Mouse (Mus musculus) fat pad, adult 2 months (tissue): Measurements from ENCODE around the gene Atp6v1b1.
"Not testable (repeated sequence)": the region's sequence is repeated elsewhere in the genome, so short reads cannot be mapped to it uniquely, and the experiment has no call there.

Experiments used
- DNase-seq: peaks from one replicate; pipeline ENCODE4 v3.0.0-alpha.2; 2011; ENCODE audit warnings: low read depth, low spot score; ENCODE audit errors: extremely low read depth

The Atp6v1b1 gene

GRCm38 (mm10) chr6:83775638-83776293 is 33.0 kb downstream of the Atp6v1b1 start, which contains the start of gene Tex261:
Gene Tex261 (minus strand): TSS chr6:83775813.
- DNase-seq, result peak; percentile 62

DNA sequence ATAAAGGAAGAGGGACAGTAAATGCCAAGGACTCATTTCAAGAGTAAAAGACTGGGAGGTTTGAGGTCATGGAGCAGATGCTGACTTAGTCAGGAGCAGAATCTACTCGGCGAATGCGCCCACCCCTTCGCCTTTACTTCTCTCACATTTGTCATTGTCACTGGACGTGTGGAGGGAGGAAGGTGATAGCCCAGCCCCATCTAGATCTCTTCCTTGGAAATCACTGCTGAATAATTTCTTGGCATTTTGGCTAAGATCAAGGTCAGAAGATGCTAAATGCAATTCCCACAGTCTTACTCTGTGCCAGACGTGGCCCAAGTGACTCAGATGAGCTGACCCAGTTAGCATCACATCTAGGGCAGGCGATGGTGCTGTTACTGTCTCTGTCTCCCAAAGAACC is 35.5 kb downstream of the Atp6v1b1 start:
- no peak for DNase-seq

DNA sequence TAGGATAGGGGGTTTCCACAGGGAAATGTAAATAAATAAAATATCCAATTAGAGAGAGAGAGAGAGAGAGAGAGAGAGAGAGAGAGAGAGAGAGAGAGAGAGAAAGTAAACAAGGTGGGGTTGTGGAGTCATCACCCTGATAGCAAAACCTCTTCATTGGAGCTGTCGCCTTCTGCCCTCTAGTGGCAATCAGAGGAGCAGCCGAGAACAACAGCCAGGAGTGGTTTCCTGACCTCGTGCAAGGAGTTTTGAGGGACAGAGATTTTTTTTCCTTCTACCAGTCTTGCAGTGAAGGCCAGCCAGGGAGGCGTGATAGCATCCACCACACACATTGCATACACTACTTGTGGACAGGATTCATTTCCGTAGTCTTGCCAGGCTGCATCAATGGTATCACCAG is 36.2 kb downstream of the Atp6v1b1 start:
- DNase-seq, result no peak

GRCm38 (mm10) chr6:83786426-83786825 is 43.6 kb downstream of the Atp6v1b1 start:
- no peak for DNase-seq

DNA sequence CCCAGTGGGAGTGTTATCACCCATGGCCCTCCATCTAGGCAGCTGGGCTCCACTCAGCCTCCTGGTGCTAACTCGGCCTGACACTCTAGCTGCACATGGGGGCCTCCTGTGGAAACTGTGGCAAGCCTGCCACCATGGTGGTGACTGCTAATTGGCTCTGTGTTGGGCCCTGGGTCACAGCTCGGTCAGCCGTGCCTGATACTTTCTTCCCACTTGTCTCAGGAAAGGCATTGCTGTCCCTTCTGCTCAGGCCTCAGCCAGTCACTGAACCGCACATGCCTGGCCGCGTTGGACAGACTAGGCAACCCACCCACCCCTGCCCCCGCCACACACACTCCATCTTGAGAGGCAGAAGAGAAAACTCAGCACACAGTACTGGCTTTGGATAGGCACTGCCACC is 45.8 kb downstream of the Atp6v1b1 start:
- no peak for DNase-seq

GRCm38 (mm10) chr6:83790533-83790932 is 47.7 kb downstream of the Atp6v1b1 start:
- not testable (repeated sequence) for DNase-seq

GRCm38 (mm10) chr6:83791251-83791890 is 48.6 kb downstream of the Atp6v1b1 start:
- DNase-seq, result no peak

DNA sequence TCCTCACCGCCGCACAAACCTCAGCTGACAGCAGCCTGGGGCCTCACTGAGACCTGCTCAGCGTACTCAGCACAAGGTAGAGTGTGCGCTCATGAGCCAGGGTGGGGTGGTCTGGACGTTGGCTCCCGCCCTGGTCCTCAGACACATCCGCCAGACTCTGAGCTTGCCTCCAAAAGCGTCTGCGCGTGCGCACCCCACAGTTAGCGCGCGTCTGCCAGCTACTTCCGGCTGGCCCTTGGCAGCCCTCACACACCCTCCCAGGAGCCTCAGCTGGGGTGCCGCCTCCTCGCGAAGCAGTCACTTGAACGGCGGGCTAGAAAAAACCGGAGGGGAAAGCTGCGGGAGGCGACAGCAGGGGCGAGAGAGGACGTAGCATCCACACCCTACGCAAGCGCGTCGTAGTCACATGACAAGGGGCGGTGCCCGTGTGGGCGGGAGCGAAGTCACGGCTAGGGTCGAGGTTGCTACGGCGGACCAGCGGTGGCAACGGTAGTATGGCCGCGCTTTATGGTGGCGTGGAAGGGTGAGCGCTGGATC is 52.0 kb downstream of the Atp6v1b1 start, which contains the start of gene Nagk:
Gene Nagk, plus strand, starts transcription at position 223 of the 537 bp plus-strand sequence.
- DNase-seq, result no peak

GRCm38 (mm10) chr6:83795492-83795900 is 52.7 kb downstream of the Atp6v1b1 start:
- no peak for DNase-seq

GRCm38 (mm10) chr6:83796686-83797085 is 53.9 kb downstream of the Atp6v1b1 start:
- DNase-seq, result no peak

DNA sequence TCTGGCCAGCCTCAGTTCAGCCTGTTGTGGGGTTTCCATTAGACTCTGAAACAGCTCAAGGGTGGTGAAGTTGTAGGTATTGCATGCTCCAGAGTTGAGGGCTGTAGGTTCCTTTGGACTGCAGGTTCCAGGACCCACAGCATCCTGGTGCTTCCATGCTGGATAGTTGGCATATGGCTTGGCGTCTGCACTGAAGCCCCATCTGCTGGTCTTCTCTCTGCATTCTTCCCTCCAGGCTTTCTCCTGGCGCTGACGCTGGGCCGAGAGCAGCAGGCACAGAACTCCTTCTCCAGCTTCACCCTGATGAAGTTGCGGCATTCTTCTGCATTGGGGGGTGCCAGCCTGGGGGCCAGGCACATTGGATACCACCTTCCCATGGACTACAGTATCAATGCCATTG is 59.2 kb downstream of the Atp6v1b1 start:
- no peak for DNase-seq

DNA sequence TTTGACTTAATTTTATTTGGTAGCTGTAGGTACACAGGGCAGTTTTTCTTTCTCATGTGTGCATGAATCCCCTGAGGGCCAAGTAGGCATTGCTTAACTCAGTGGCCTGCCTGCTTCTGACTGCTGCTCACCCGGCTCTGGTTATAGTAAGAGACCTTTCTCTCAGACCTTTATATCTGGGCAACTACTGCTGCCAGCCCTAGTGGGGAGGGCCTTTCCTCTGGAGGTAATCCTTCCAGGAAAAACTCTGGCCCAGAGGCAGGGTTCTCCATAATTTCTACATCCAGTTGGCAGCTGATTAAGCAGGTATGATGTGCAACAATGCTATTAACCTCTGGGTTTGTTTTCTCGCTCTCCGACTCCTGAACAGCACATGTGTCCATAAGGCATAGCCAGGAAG is 60.1 kb downstream of the Atp6v1b1 start:
- peak; percentile 86 for DNase-seq
